Mouse (Mus musculus) stomach, postnatal 0 days (tissue): ENCODE results near the gene Fam219b. TPM values are rescaled to one million over a fixed set of nuclear protein-coding genes. Genes with fewer than 3 reads are reported as not detected.

Experiments used
- ATAC-seq: fragments of 200-750 bp; cut with Nextera tagmentation; 2 replicates; pipeline ENCODE4 v1.8.0; 2017; ENCODE audit not compliant: low FRiP score, low TSS enrichment
- DNase-seq: peaks from one replicate; pipeline ENCODE4 v3.0.0-alpha.2; 2016; ENCODE audit warnings: low spot score
- H3K27ac ChIP-seq: fragments of 300-500 bp; sonication (generic); replicated peaks from 2 replicates; pipeline ENCODE4 v1.5.1; 2014; ENCODE audit warnings: mild to moderate bottlenecking, control low read depth
- H3K27me3 ChIP-seq: fragments of 300-500 bp; sonication (generic); 2 replicates; pipeline ENCODE4 v1.6.1; 2014; ENCODE audit warnings: low read length; ENCODE audit not compliant: control insufficient read depth, insufficient read depth
- H3K36me3 ChIP-seq: fragments of 300-500 bp; sonication (generic); 2 replicates; pipeline ENCODE4 v1.6.1; 2014; ENCODE audit warnings: low read length, mixed read lengths; ENCODE audit not compliant: control insufficient read depth, insufficient read depth
- H3K4me1 ChIP-seq: fragments of 300-500 bp; sonication (generic); replicated peaks from 2 replicates; pipeline ENCODE4 v1.6.1; 2014; ENCODE audit warnings: antibody characterized with exemption; ENCODE audit not compliant: control insufficient read depth, insufficient read depth
- H3K4me2 ChIP-seq: fragments of 300-500 bp; sonication (generic); replicated peaks from 2 replicates; pipeline ENCODE4 v1.6.1; 2014; ENCODE audit warnings: low read depth, mild to moderate bottlenecking, control low read depth, moderate library complexity
- H3K4me3 ChIP-seq: fragments of 300-500 bp; sonication (generic); 2 replicates; pipeline ENCODE4 v1.5.1; 2014; ENCODE audit warnings: low read depth, low read length, control low read depth
- H3K9ac ChIP-seq: fragments of 300-500 bp; sonication (generic); 2 replicates; pipeline ENCODE4 v1.6.1; 2014; ENCODE audit warnings: mild to moderate bottlenecking, low read length, control low read depth, mixed read lengths
- H3K9me3 ChIP-seq: fragments of 300-500 bp; sonication (generic); 2 replicates; pipeline ENCODE4 v1.6.1; 2016; ENCODE audit warnings: low read length; ENCODE audit not compliant: control insufficient read depth
- CTCF ChIP-seq: IDR thresholded peaks from 2 replicates; pipeline ENCODE4 v1.5.1; 2016; ENCODE audit warnings: antibody characterized with exemption, low read depth, mild to moderate bottlenecking, moderate library complexity
- EP300 ChIP-seq: optimal IDR thresholded peaks from 2 replicates; pipeline ENCODE3; 2016; ENCODE audit warnings: antibody characterized with exemption
- WGBS: fragments of 180-500 bp; shearing (Covaris S2); extraction: QIAGEN DNeasy Blood & Tissue Kit; methylation state at CpG from one replicate; pipeline ENCODE4 v1.1.7; 2014; 5-methylcytosine and 5-hydroxymethylcytosine counted together
- polyA plus RNA-seq: library from polyadenylated mRNA; unstranded; fragments of >200 nt; fragmentation: Nextera tagmentation; extraction: Ambion mirVana; gene quantifications from 2 replicates; pipeline ENCODE4 v1.2.1, GENCODE M21; 2015

Fam219b gene
- polyA plus RNA-seq, 1 experiment from 2014 or later = 12.4 TPM

DNA sequence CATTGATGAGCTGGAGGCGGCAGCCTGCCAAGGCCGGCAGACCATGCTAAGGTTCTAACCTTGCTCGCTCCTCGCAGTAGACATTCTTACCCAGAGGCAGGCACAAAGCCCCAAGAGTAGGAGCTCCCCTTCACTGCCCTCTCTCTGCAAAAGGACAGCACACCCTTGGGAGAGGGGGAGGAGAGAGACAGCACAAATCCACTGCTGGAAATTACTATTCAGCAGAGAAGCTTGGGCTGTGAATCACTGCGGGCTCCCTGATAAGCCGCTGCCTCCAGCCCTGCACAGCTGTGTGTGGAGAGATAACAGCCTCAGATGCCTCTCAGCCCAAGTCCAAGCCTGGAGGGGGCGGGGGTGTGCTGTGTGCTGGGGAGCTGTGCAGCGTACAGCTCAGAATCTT is 31.6 kb upstream of the Fam219b start:
- no peak overlapping the region for H3K4me3 ChIP-seq
- no peaks in the 10 kb centered on the region for H3K9me3 ChIP-seq
- no peak overlapping the region for H3K4me2 ChIP-seq
- 0 out of 2 replicates have a peak, but pooled peaks cover 7% of the 10 kb centered on the region for H3K4me1 ChIP-seq
- peak; percentile 74 for ATAC-seq
- peak; percentile 75 for DNase-seq
- TF ChIP-seq EP300 (no peak), CTCF (no peak)
- no peak overlapping the region for H3K9ac ChIP-seq
- no peaks in the 10 kb centered on the region for H3K36me3 ChIP-seq
- H3K27me3 ChIP-seq = peaks cover 9% of the 10 kb centered on the region
- no peak overlapping the region for H3K27ac ChIP-seq
- 8% methylated on average over 8 of the region's 8 CpGs for WGBS

DNA sequence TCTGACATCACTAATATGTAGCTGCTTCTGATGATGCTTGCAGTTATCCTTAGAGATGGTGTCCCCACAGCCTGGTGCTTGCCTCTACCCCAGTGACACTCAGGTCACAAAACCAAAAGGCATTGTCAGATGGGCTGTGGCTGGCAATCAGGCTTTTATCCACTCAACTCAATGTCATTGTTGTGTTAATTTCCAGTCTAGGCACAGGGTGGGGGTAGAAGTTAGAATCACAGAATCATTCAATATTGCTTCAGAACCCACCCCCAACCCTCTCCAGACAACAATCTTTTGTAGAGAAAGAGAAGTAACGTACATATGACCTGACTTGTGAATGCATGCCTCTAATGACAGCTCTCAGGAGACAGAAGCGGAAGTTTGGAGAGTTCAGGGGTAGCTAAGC is 26.8 kb upstream of the Fam219b start:
- H3K27ac ChIP-seq = no peak overlapping the region
- H3K9ac ChIP-seq = no peak overlapping the region
- WGBS = 82% methylated on average over 2 of the region's 2 CpGs
- no peak overlapping the region for H3K4me3 ChIP-seq
- no peaks in the 10 kb centered on the region for H3K4me1 ChIP-seq
- DNase-seq (no peak), ATAC-seq (no peak)
- no peak overlapping the region for H3K4me2 ChIP-seq
- no peaks in the 10 kb centered on the region for H3K36me3 ChIP-seq
- no peak for TF ChIP-seq CTCF
- no peak for TF ChIP-seq EP300
- no peaks in the 10 kb centered on the region for H3K27me3 ChIP-seq
- no peaks in the 10 kb centered on the region for H3K9me3 ChIP-seq

DNA sequence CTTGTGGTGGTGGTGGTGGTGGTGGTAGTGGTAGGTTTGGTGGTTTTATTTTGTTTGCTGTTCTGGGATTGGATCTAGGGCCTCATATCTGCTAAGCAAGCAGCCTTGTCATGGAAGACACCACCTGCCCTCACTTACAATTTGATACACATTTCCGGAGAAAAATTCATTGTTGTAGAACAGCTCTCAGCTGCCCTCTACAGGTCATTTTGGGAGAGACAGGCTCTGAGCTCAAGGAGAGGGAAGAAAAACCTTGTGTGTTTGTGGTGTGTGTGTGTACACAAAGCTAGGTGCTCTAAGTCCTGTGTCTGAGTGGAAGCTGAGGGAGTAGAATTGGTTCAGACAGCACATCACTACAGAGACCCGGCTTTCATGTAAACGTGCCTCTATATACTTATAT is 20.2 kb upstream of the Fam219b start:
- Histone ChIP-seq H3K4me1 (0 out of 2 replicates have a peak, but pooled peaks cover under 1% of the 10 kb centered on the region), H3K4me2 (no peak overlapping the region), H3K27me3 (no peaks in the 10 kb centered on the region), H3K27ac (no peak overlapping the region), H3K36me3 (no peaks in the 10 kb centered on the region), H3K9me3 (no peaks in the 10 kb centered on the region), H3K9ac (no peak overlapping the region), H3K4me3 (no peak overlapping the region)
- DNase-seq (peak; percentile 80), ATAC-seq (no peak)
- TF ChIP-seq CTCF (peak; percentile 91), EP300 (no peak)
- 8% methylated on average over 3 of the region's 3 CpGs for WGBS

DNA sequence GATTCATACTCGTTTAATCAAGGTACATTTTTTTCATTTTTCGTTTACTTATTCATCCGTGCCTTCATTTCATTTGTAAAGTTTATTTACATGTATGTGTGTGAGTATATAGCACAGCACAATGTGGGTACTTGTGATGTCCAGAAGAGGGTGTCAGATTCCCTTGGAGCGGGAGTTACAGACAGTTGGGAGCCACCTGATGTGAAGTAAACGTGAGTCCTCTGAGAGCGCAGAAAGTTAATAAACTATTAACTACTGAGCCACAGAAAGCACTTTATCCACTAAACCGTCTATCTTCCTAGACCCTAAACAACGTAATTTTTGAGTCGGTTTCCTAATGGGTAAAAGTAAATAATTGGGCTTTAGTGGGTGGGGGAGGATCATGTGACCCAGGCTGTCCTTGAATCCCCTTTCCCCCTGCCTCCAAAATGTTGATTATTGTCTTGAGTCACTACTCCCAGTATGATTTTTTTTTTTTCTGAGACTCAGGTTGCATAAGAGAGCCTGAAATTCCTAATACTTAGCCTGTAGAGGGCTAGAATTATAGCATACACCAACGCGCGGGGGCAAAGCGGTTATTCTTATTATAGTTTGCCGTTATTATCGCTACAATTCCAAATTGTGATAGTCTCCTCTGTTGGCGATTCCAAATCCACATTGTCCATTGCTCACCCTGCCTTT is 16.8 kb upstream of the Fam219b start:
- 20% methylated on average over 16 of the region's 16 CpGs for WGBS
- 0 out of 2 replicates have a peak overlapping the region, but pooled peaks have one; percentile 97 for H3K27ac ChIP-seq
- ATAC-seq = peak; percentile 47; the same call in 1 of the 2 replicates
- 0 out of 2 replicates have a peak, but pooled peaks cover 2% of the 10 kb centered on the region for H3K4me1 ChIP-seq
- peak overlapping the region; percentile 48; the same call in 1 of the 2 replicates for H3K9ac ChIP-seq
- no peaks in the 10 kb centered on the region for H3K36me3 ChIP-seq
- H3K4me3 ChIP-seq = peak overlapping the region; percentile 93
- no peak for DNase-seq
- peak overlapping the region; percentile 53 for H3K4me2 ChIP-seq
- no peaks in the 10 kb centered on the region for H3K27me3 ChIP-seq
- no peaks in the 10 kb centered on the region for H3K9me3 ChIP-seq
- no peak for TF ChIP-seq EP300
- TF ChIP-seq CTCF = peak; percentile 2; the same call in 1 of the 2 replicates

DNA sequence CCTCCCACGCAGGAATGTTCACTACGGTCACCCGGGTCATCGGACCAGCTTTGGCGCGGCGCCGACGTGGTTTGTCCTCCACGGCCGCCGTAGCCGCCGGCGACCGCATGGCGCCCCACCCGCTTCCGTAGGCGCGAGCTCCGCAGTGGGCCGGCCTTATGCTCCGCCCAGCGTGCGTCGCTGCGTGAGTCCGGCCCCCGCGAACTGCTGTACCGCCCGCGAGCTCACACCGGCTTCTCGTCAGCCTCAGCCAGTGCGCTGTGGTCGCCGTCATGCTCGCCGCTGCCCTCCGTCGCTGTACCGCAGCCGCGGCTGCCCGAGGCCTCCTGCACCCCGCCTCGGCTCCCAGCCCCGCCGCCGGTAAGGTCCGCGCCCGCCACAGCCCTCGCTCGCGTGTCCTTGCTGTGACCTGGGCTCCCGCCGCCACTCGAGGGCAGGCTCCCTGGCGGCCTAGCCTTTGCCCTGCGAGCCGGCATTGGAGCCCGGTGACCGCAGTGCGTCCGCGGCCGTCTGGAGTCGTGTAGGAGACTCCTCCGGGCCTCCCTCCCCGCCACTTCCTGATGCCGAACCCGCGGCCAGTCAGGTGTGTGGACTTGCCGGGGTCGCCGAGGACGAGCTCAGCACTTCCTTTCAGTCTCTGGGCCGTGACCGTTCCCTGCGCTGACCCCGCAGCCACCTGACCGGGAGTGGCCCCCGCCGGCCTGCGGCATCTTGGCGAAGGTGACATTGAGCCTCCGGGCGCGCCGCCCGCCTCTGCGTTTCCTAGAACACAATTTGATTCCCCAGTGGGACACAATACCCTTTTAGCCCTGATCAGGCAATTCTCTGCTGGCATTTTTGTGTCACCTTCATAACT is 16.0 kb upstream of the Fam219b start, which contains the start of gene Cox5a:
Gene Cox5a (plus strand): TSS at position 219 of the 856 bp plus-strand sequence.
- TF ChIP-seq EP300 (peak; percentile 70), CTCF (no peak; the same call in 1 of the 2 replicates)
- WGBS = under 1% methylated on average over 89 of the region's 95 CpGs
- ATAC-seq = peak; percentile 97
- Histone ChIP-seq H3K36me3 (no peaks in the 10 kb centered on the region), H3K9me3 (no peaks in the 10 kb centered on the region), H3K4me2 (peak within 1 kb of the TSS; percentile 87), H3K4me3 (peak within 1 kb of the TSS; percentile 93), H3K27ac (peak within 1 kb of the TSS; percentile 97), H3K27me3 (no peaks in the 10 kb centered on the region), H3K9ac (peak within 1 kb of the TSS; percentile 96), H3K4me1 (0 out of 2 replicates have a peak, but pooled peaks cover 2% of the 10 kb centered on the region)
- DNase-seq = peak; percentile 94
